Mouse (Mus musculus) ES-Bruce4 (cell line): ENCODE measurements around the gene Rbm38. TPM values are rescaled to one million over a fixed set of nuclear protein-coding genes. Genes with fewer than 3 reads are reported as not detected.

Experiments
- H3K27ac ChIP-seq: 2 replicates; pipeline ENCODE4 v1.5.1; 2012; ENCODE audit warnings: low read length, inconsistent platforms; ENCODE audit not compliant: insufficient read depth
- H3K27me3 ChIP-seq: 2 replicates; pipeline ENCODE4 v1.6.1; 2012; ENCODE audit warnings: mild to moderate bottlenecking, low read length, inconsistent platforms; ENCODE audit not compliant: control insufficient read depth, poor library complexity, insufficient read depth, severe bottlenecking
- H3K36me3 ChIP-seq: 2 replicates; pipeline ENCODE4 v1.6.1; 2012; ENCODE audit warnings: inconsistent platforms, mild to moderate bottlenecking, low read length, moderate library complexity; ENCODE audit not compliant: control insufficient read depth, poor library complexity, insufficient read depth, severe bottlenecking
- H3K4me1 ChIP-seq: one replicate; pipeline ENCODE4 v1.8.1; 2011; ENCODE audit warnings: low read length; ENCODE audit not compliant: control insufficient read depth, insufficient read depth
- H3K4me3 ChIP-seq: 2 replicates; pipeline ENCODE4 v1.5.1; 2011; ENCODE audit warnings: low read depth, mild to moderate bottlenecking, low read length
- H3K9ac ChIP-seq: 2 replicates; pipeline ENCODE4 v1.6.1; 2012; ENCODE audit warnings: low read depth, mild to moderate bottlenecking, inconsistent platforms; ENCODE audit not compliant: poor library complexity, severe bottlenecking
- H3K9me3 ChIP-seq: replicated peaks from 2 replicates; pipeline ENCODE4 v1.6.1; 2012; ENCODE audit warnings: mild to moderate bottlenecking, low read length, inconsistent platforms; ENCODE audit not compliant: control insufficient read depth, poor library complexity, insufficient read depth, severe bottlenecking
- CTCF ChIP-seq: IDR thresholded peaks from one replicate; pipeline ENCODE4 v1.8.1; 2011; ENCODE audit warnings: low read depth, low read length
- EP300 ChIP-seq: IDR thresholded peaks from 2 replicates; pipeline ENCODE4 v1.6.1; 2011; ENCODE audit warnings: low read depth, low read length; ENCODE audit not compliant: insufficient read depth
- POLR2A ChIP-seq: IDR thresholded peaks from one replicate; pipeline ENCODE4 v1.8.1; 2011; ENCODE audit warnings: low read length; ENCODE audit not compliant: insufficient read depth
- polyA plus RNA-seq: library from polyadenylated mRNA; stranded (reverse); fragments of >200 nt; gene quantifications from 2 replicates; pipeline ENCODE4 v1.2.4, GENCODE M21; 2011; ENCODE audit warnings: low read depth; ENCODE audit not compliant: missing spikeins, insufficient read depth, insufficient read length

The Rbm38 gene
- polyA plus RNA-seq, 1 experiment, result 84.9 TPM

DNA sequence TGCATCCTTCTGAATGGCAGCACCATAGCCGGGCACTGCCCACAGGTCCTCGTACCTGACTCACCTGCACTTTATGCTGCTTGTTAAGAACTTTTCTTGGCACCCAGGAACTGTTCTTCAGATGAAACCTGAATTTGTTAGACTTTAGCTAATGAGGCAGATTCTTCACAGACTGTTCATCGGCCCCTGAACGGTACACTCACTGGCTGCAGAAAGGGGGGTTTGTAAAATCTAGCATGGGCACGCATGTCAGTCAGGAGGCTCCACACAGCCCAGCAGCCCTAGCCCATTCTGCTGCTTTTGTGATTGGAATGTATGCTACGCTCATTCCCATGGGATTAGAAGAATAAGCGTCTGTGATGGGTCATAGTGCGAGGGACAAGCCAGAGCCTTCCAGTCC is 16.6 kb upstream of the Rbm38 start:
- Histone ChIP-seq H3K9ac (no peak overlapping the region), H3K4me1 (no peaks in the 10 kb centered on the region), H3K27ac (no peak overlapping the region), H3K27me3 (no peaks in the 10 kb centered on the region), H3K4me3 (no peak overlapping the region), H3K36me3 (peaks cover 52% of the 10 kb centered on the region), H3K9me3 (no peaks in the 10 kb centered on the region)
- TF ChIP-seq EP300, result no peak
- TF ChIP-seq POLR2A, result no peak
- TF ChIP-seq CTCF, result no peak

DNA sequence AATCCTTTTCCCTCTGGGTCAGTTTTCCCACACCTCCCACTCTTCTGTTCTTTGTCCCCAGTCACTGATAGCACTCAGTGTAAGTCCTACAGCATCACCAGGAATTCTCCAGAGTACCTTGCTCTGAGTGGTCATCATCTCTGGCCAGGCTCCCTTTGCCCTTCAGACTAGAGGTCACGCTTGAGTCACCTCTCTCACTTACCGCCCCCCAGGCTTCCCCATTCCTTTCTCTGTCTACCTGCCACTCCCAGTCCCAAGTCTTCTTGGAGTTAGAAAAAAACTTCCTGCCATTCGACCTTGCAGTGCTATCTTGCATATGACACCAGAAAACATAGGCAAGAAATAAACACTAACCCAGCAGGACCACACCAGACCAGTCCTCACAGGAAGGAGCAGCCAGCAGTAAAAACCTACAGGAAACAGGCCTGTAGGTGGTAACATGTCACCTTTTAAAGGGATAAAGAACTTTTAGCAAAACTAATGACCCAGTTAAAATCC is 10.0 kb upstream of the Rbm38 start:
- H3K27me3 ChIP-seq, result no peaks in the 10 kb centered on the region
- no peak overlapping the region for H3K27ac ChIP-seq
- peaks cover 84% of the 10 kb centered on the region for H3K36me3 ChIP-seq
- H3K9ac ChIP-seq, result no peak overlapping the region
- no peaks in the 10 kb centered on the region for H3K4me1 ChIP-seq
- no peaks in the 10 kb centered on the region for H3K9me3 ChIP-seq
- TF ChIP-seq POLR2A (no peak), CTCF (no peak), EP300 (no peak)
- H3K4me3 ChIP-seq, result no peak overlapping the region

DNA sequence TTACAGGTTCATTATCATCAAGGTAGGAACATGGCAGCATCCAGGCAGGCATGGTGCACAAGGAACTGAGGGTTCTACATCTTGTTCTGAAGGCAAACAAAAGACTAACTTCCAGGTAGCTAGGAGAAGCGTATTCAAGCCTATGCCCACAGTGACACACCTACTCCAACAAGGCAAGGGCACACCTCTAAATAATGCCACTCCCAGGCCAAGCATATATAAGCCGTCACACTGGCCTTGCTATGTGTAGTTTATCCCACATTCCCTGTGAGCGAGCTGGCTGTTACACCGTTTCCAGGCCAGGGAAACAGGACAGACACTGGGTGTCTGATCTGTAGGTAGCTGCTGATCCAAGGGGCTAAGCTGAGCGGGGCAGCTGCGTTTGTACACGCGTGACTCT is 8.9 kb upstream of the Rbm38 start:
- Histone ChIP-seq H3K27ac (no peak overlapping the region), H3K36me3 (peaks cover 82% of the 10 kb centered on the region)
- TF ChIP-seq POLR2A, result no peak
- no peak for TF ChIP-seq EP300
- no peak for TF ChIP-seq CTCF

DNA sequence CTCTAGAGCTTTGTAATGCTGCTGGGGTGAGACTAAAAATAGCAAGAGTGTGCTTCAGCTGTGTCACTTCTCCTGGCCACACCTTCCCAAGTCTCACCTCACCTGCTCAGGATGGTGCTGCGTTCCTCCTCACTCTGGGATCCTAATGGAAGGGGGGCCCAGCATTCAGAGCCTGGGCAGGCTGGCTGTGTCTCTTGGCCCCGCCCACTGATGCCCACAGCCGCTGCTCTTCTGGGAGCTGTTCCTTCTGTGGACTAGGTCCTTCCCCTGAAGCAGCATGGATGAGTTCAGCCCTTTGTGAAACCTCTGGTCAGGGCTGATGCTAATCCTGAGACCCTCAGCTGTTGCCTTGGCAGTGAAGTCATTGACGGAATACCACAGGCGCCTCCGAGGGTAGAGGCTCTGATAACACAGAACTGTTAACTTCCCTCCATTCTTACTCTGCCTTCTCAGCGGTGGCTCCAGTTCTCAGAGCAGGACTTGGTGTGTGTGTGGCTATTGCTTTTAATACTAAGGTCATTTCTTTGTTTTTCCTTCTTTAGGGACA is 5.5 kb upstream of the Rbm38 start:
- H3K4me3 ChIP-seq, result no peak overlapping the region
- H3K27ac ChIP-seq, result no peak overlapping the region
- no peaks in the 10 kb centered on the region for H3K27me3 ChIP-seq
- H3K9ac ChIP-seq, result no peak overlapping the region
- peaks cover 51% of the 10 kb centered on the region for H3K36me3 ChIP-seq
- TF ChIP-seq CTCF (no peak), EP300 (no peak), POLR2A (no peak)
- H3K4me1 ChIP-seq, result peaks cover 3% of the 10 kb centered on the region
- no peaks in the 10 kb centered on the region for H3K9me3 ChIP-seq

More for the DNA sequence above, 8.9 kb upstream of the Rbm38 start:
- Histone ChIP-seq H3K9me3 (no peaks in the 10 kb centered on the region), H3K9ac (no peak overlapping the region), H3K27me3 (no peaks in the 10 kb centered on the region), H3K4me3 (no peak overlapping the region), H3K4me1 (no peaks in the 10 kb centered on the region)

DNA sequence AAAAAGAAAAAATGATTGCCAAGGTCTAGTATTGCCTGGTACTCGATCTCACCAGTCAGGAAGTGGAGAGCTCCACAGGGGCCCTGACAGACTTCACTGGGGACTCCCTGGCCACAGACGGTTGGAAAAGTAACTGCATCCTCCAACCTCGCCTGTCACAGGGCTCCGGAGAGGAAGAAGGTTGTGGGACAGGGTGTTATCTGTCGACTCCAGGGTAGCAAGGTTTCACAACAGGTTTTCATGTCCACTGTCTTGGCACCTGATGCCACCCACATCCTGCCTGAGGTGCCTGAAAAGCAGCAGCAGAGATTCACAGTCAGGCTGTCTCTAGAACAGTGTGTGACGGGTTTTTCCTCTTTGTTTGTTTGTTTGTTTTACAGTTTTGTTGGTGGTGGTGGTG is 2.4 kb upstream of the Rbm38 start:
- H3K9me3 ChIP-seq, result no peaks in the 10 kb centered on the region
- no peak overlapping the region for H3K9ac ChIP-seq
- H3K27ac ChIP-seq, result no peak overlapping the region
- H3K4me1 ChIP-seq, result peaks cover 3% of the 10 kb centered on the region
- H3K36me3 ChIP-seq, result peaks cover 20% of the 10 kb centered on the region
- H3K27me3 ChIP-seq, result no peaks in the 10 kb centered on the region
- H3K4me3 ChIP-seq, result no peak overlapping the region
- TF ChIP-seq POLR2A (no peak), EP300 (no peak), CTCF (no peak)

DNA sequence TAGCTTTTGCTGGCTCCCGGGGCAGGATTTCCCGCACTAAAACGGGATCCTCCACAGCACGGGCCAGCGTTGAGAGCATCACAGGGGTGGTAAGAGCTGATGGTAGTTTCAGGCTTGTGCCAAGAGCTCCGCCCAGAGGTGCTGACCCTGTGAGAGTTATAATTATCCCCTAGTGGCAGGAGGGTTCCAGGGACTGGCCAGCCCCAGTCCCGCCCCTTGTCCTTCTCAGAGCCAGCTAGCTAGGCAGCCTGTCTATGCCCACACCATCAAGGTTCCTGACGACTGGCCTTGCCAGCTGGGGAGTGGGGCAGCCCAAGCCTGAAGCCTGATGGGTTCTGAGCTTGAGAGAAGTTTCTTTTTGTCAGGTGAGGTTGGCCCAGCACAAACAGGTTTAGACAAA is 1.7 kb upstream of the Rbm38 start:
- Histone ChIP-seq H3K27me3 (no peaks in the 10 kb centered on the region), H3K4me3 (no peak overlapping the region), H3K36me3 (peaks cover 14% of the 10 kb centered on the region), H3K9ac (no peak overlapping the region), H3K4me1 (peaks cover 6% of the 10 kb centered on the region), H3K27ac (no peak overlapping the region), H3K9me3 (no peaks in the 10 kb centered on the region)
- TF ChIP-seq POLR2A, result no peak
- no peak for TF ChIP-seq CTCF
- no peak for TF ChIP-seq EP300
